Mouse (Mus musculus): ENCODE measurements around the gene Clk1. TPM values are rescaled to one million over a fixed set of nuclear protein-coding genes. Genes with fewer than 3 reads are reported as not detected.

The Clk1 gene
- total and polyA plus RNA-seq, 2 experiments from 2014 or later: 59.3 to 105 TPM

DNA sequence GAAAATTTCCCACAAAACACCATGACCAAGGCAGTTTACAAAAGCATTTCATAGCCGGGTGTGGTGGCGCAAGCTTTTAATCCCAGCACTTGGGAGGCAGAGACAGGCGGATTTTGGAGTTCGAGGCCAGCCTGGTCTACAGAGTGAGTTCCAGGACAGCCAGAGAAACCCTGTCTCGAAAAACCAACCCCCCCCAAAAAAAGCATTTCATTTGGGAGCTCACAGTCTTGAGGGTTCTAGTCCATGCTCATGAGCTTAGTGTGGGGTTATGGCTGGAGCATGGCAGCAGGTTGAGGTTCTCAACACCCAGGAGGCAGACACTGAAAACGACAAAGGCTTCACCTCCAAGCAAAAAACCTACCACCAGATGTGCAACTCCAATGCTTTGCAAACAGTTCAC, 15.7 kb downstream of the Clk1 start:
- no peak for TF ChIP-seq CTCF (IDR thresholded peaks at IDR 0.05; ENCODE audit: low read depth)
- no peak for TF ChIP-seq EP300 (IDR thresholded peaks at IDR 0.05; ENCODE audit: low read depth)
- H3K36me3 ChIP-seq (replicated peaks; ENCODE audit: control insufficient read depth, insufficient read depth, low read length): peaks cover 69% of the 10 kb centered on the region

GRCm38 (mm10) chr1:58407321-58407720, 16.5 kb downstream of the Clk1 start:
- WGBS: 96% methylated on average over 7 of the region's 7 CpGs
- Histone ChIP-seq H3K4me1 (ENCODE audit: control insufficient read depth, insufficient read depth) (no peaks in the 10 kb centered on the region), H3K27ac (ENCODE audit: low read depth) (no peak overlapping the region), H3K9me3 (replicated peaks; ENCODE audit: control insufficient read depth, low read length) (no peaks in the 10 kb centered on the region), H3K4me3 (ENCODE audit: low read depth, low read length) (no peak overlapping the region), H3K36me3 (replicated peaks; ENCODE audit: control insufficient read depth, insufficient read depth, low read length) (peaks cover 69% of the 10 kb centered on the region), H3K27me3 (ENCODE audit: control insufficient read depth, insufficient read depth, low read length) (no peaks in the 10 kb centered on the region), H3K4me2 (ENCODE audit: low read depth, low read length) (no peak overlapping the region), H3K9ac (replicated peaks; ENCODE audit: low read depth, low read length) (no peak overlapping the region)
- TF ChIP-seq CTCF (IDR thresholded peaks at IDR 0.05; ENCODE audit: low read depth) (no peak), EP300 (IDR thresholded peaks at IDR 0.05; ENCODE audit: low read depth) (no peak)
- DNase-seq (ENCODE audit: low spot score) (no peak), ATAC-seq (ENCODE audit: insufficient read depth, low read depth) (no peak)

More for the DNA sequence above, 15.7 kb downstream of the Clk1 start:
- WGBS: 82% methylated on average over 6 of the region's 6 CpGs
- DNase-seq (ENCODE audit: low spot score): no peak
- H3K27me3 ChIP-seq (ENCODE audit: control insufficient read depth, insufficient read depth, low read length): no peaks in the 10 kb centered on the region
- no peak overlapping the region for H3K9ac ChIP-seq (replicated peaks; ENCODE audit: low read depth, low read length)
- no peak overlapping the region for H3K4me2 ChIP-seq (ENCODE audit: low read depth, low read length)
- no peak for ATAC-seq (ENCODE audit: insufficient read depth, low read depth)
- no peak overlapping the region for H3K4me3 ChIP-seq (ENCODE audit: low read depth, low read length)
- H3K9me3 ChIP-seq (replicated peaks; ENCODE audit: control insufficient read depth, low read length): no peaks in the 10 kb centered on the region
- H3K4me1 ChIP-seq (ENCODE audit: control insufficient read depth, insufficient read depth): no peaks in the 10 kb centered on the region
- no peak overlapping the region for H3K27ac ChIP-seq (ENCODE audit: low read depth)

- Histone ChIP-seq H3K9me3 (replicated peaks; ENCODE audit: control insufficient read depth, low read length) (no peaks in the 10 kb centered on the region), H3K4me3 (ENCODE audit: low read depth, low read length) (no peak overlapping the region), H3K9ac (replicated peaks; ENCODE audit: low read depth, low read length) (no peak overlapping the region), H3K4me1 (ENCODE audit: control insufficient read depth, insufficient read depth) (no peaks in the 10 kb centered on the region), H3K4me2 (ENCODE audit: low read depth, low read length) (no peak overlapping the region), H3K27me3 (ENCODE audit: control insufficient read depth, insufficient read depth, low read length) (no peaks in the 10 kb centered on the region), H3K27ac (ENCODE audit: low read depth) (no peak overlapping the region), H3K36me3 (replicated peaks; ENCODE audit: control insufficient read depth, insufficient read depth, low read length) (peaks cover 75% of the 10 kb centered on the region)
- WGBS: 91% methylated on average over 5 of the region's 5 CpGs
- DNase-seq (ENCODE audit: low spot score) (no peak), ATAC-seq (ENCODE audit: insufficient read depth, low read depth) (no peak)
- no peak for TF ChIP-seq EP300 (IDR thresholded peaks at IDR 0.05; ENCODE audit: low read depth)
- TF ChIP-seq CTCF (IDR thresholded peaks at IDR 0.05; ENCODE audit: low read depth): no peak
These were observed 20.1 kb downstream of the Clk1 start for GRCm38 (mm10) chr1:58403745-58404144.

GRCm38 (mm10) chr1:58401396-58401795, 22.5 kb downstream of the Clk1 start:
- TF ChIP-seq EP300 (IDR thresholded peaks at IDR 0.05; ENCODE audit: low read depth): no peak
- no peak for TF ChIP-seq CTCF (IDR thresholded peaks at IDR 0.05; ENCODE audit: low read depth)
- no peaks in the 10 kb centered on the region for H3K9me3 ChIP-seq (replicated peaks; ENCODE audit: control insufficient read depth, low read length)
- peaks cover 88% of the 10 kb centered on the region for H3K36me3 ChIP-seq (replicated peaks; ENCODE audit: control insufficient read depth, insufficient read depth, low read length)
- H3K4me1 ChIP-seq (ENCODE audit: control insufficient read depth, insufficient read depth): no peaks in the 10 kb centered on the region
- no peak for DNase-seq (ENCODE audit: low spot score)
- H3K4me3 ChIP-seq (ENCODE audit: low read depth, low read length): no peak overlapping the region
- H3K27ac ChIP-seq (ENCODE audit: low read depth): no peak overlapping the region
- ATAC-seq (ENCODE audit: insufficient read depth, low read depth): no peak
- no peak overlapping the region for H3K9ac ChIP-seq (replicated peaks; ENCODE audit: low read depth, low read length)
- 91% methylated on average over 6 of the region's 6 CpGs for WGBS
- H3K4me2 ChIP-seq (ENCODE audit: low read depth, low read length): no peak overlapping the region
- H3K27me3 ChIP-seq (ENCODE audit: control insufficient read depth, insufficient read depth, low read length): no peaks in the 10 kb centered on the region

DNA sequence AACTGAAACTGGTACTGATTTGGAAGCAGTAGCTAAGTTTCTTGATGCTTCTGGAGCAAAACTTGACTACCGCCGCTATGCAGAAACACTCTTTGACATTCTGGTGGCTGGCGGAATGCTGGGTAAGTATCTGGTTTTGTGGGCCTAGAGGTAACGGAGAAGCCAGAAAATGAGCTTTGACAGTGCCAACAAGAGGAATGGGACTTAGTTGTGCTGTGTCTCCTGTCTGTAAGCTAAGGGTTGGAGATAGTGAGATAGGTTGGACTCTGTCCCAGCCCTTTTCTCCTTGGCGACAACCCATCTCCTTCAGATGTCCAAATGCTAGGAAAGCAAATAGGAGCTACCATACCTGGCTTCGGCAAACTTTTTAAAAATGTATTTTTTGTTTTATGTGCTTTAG, 26.1 kb downstream of the Clk1 start:
- H3K36me3 ChIP-seq (replicated peaks; ENCODE audit: control insufficient read depth, insufficient read depth, low read length): peaks cover 70% of the 10 kb centered on the region

GRCm38 (mm10) chr1:58396179-58396578, 27.7 kb downstream of the Clk1 start:
- no peaks in the 10 kb centered on the region for H3K27me3 ChIP-seq (ENCODE audit: control insufficient read depth, insufficient read depth, low read length)
- peaks cover 55% of the 10 kb centered on the region for H3K36me3 ChIP-seq (replicated peaks; ENCODE audit: control insufficient read depth, insufficient read depth, low read length)
- H3K9me3 ChIP-seq (replicated peaks; ENCODE audit: control insufficient read depth, low read length): no peaks in the 10 kb centered on the region
- peaks cover 8% of the 10 kb centered on the region for H3K4me1 ChIP-seq (ENCODE audit: control insufficient read depth, insufficient read depth)
- DNase-seq (ENCODE audit: low spot score): no peak
- no peak overlapping the region for H3K4me2 ChIP-seq (ENCODE audit: low read depth, low read length)
- H3K4me3 ChIP-seq (ENCODE audit: low read depth, low read length): no peak overlapping the region
- H3K9ac ChIP-seq (replicated peaks; ENCODE audit: low read depth, low read length): no peak overlapping the region
- ATAC-seq (ENCODE audit: insufficient read depth, low read depth): no peak
- no peak for TF ChIP-seq CTCF (IDR thresholded peaks at IDR 0.05; ENCODE audit: low read depth)
- no peak for TF ChIP-seq EP300 (IDR thresholded peaks at IDR 0.05; ENCODE audit: low read depth)
- no peak overlapping the region for H3K27ac ChIP-seq (ENCODE audit: low read depth)
- WGBS: 97% methylated on average over 1 of the region's 1 CpGs

More for the DNA sequence above, 26.1 kb downstream of the Clk1 start:
- H3K9ac ChIP-seq (replicated peaks; ENCODE audit: low read depth, low read length): no peak overlapping the region
- H3K4me2 ChIP-seq (ENCODE audit: low read depth, low read length): no peak overlapping the region
- no peaks in the 10 kb centered on the region for H3K9me3 ChIP-seq (replicated peaks; ENCODE audit: control insufficient read depth, low read length)
- DNase-seq (ENCODE audit: low spot score) (no peak), ATAC-seq (ENCODE audit: insufficient read depth, low read depth) (no peak)
- WGBS: 81% methylated on average over 6 of the region's 6 CpGs
- H3K27ac ChIP-seq (ENCODE audit: low read depth): no peak overlapping the region
- peaks cover 8% of the 10 kb centered on the region for H3K4me1 ChIP-seq (ENCODE audit: control insufficient read depth, insufficient read depth)
- H3K4me3 ChIP-seq (ENCODE audit: low read depth, low read length): no peak overlapping the region
- no peaks in the 10 kb centered on the region for H3K27me3 ChIP-seq (ENCODE audit: control insufficient read depth, insufficient read depth, low read length)
- no peak for TF ChIP-seq EP300 (IDR thresholded peaks at IDR 0.05; ENCODE audit: low read depth)
- no peak for TF ChIP-seq CTCF (IDR thresholded peaks at IDR 0.05; ENCODE audit: low read depth)
